Mouse (Mus musculus): ENCODE results near the gene Gm10964. TPM values are rescaled to one million over a fixed set of nuclear protein-coding genes. Genes with fewer than 3 reads are reported as not detected.

Gm10964 gene
- polyA plus RNA-seq, 1 experiment, result not detected

GRCm38 (mm10) chr3:103792566-103792965 is 53.4 kb downstream of the Gm10964 start:
- H3K4me1 ChIP-seq (ENCODE audit: control insufficient read depth, insufficient read depth, low read length), result 0 out of 2 replicates have a peak, but pooled peaks cover 2% of the 10 kb centered on the region
- H3K4me3 ChIP-seq (ENCODE audit: insufficient read depth, low read depth, low read length), result no peak overlapping the region
- WGBS, result 81% methylated on average over 1 of the region's 1 CpGs
- no peak overlapping the region for H3K27ac ChIP-seq (ENCODE audit: insufficient read depth, low read depth, low read length)
- no peak for TF ChIP-seq POLR2A (IDR thresholded peaks at IDR 0.05; ENCODE audit: insufficient read depth, low read depth, low read length)
- TF ChIP-seq CTCF (IDR thresholded peaks at IDR 0.05; ENCODE audit: insufficient read depth, low read depth, low read length), result no peak

Other genes with a start within 250 kb of the Gm10964 start
- gene Syt6, start 164.1 kb upstream of the Gm10964 start, polyA plus RNA-seq (2012; ENCODE audit: insufficient read depth, insufficient read length, low replicate concordance, missing spikeins), result 104 and 138 TPM in 2 replicates
- not detected in 2 replicates for gene Atg4a-ps, start 93.3 kb upstream of the Gm10964 start, polyA plus RNA-seq (2012; ENCODE audit: insufficient read depth, insufficient read length, low replicate concordance, missing spikeins)
- gene Olfml3, start 1.4 kb upstream of the Gm10964 start, polyA plus RNA-seq (2012; ENCODE audit: insufficient read depth, insufficient read length, low replicate concordance, missing spikeins), result not detected in 2 replicates
- gene Hipk1, start 52.2 kb downstream of the Gm10964 start, polyA plus RNA-seq (2012; ENCODE audit: insufficient read depth, insufficient read length, low replicate concordance, missing spikeins), result 438 TPM in 1 of 2 replicates, not detected in the other
- gene Dclre1b, start 70.1 kb downstream of the Gm10964 start, polyA plus RNA-seq (2012; ENCODE audit: insufficient read depth, insufficient read length, low replicate concordance, missing spikeins), result not detected in 2 replicates
- not detected in 2 replicates for gene Ap4b1, start 70.2 kb downstream of the Gm10964 start, polyA plus RNA-seq (2012; ENCODE audit: insufficient read depth, insufficient read length, low replicate concordance, missing spikeins)
- gene Gm43064, start 70.2 kb downstream of the Gm10964 start, polyA plus RNA-seq (2012; ENCODE audit: insufficient read depth, insufficient read length, low replicate concordance, missing spikeins), result not detected in 2 replicates
- gene Bcl2l15, start 93.2 kb downstream of the Gm10964 start, polyA plus RNA-seq (2012; ENCODE audit: insufficient read depth, insufficient read length, low replicate concordance, missing spikeins), result not detected in 2 replicates
- not detected in 2 replicates for gene Ptpn22, start 120.4 kb downstream of the Gm10964 start, polyA plus RNA-seq (2012; ENCODE audit: insufficient read depth, insufficient read length, low replicate concordance, missing spikeins)
- gene Rsbn1, start 174.8 kb downstream of the Gm10964 start, polyA plus RNA-seq (2012; ENCODE audit: insufficient read depth, insufficient read length, low replicate concordance, missing spikeins), result not detected in 2 replicates
- gene Phtf1, start 228.7 kb downstream of the Gm10964 start, polyA plus RNA-seq (2012; ENCODE audit: insufficient read depth, insufficient read length, low replicate concordance, missing spikeins), result not detected in 2 replicates

Measured in olfactory bulb, adult 2 months (tissue).